Mouse (Mus musculus): Measurements from ENCODE around the gene Itk.
A peak's percentile ranks its signal among the peaks of the same experiment; 100 is the strongest.

The Itk gene

GRCm38 (mm10) chr11:46308271-46308974, 80.9 kb downstream of the Itk start:
- DNase-seq (ENCODE audit: low spot score), result no peak

- no peak for DNase-seq (ENCODE audit: low spot score)
Measured at GRCm38 (mm10) chr11:46307768-46308167, 81.5 kb downstream of the Itk start.

- DNase-seq (ENCODE audit: low spot score), result no peak
Measured at GRCm38 (mm10) chr11:46306776-46307175, 82.5 kb downstream of the Itk start.

DNA sequence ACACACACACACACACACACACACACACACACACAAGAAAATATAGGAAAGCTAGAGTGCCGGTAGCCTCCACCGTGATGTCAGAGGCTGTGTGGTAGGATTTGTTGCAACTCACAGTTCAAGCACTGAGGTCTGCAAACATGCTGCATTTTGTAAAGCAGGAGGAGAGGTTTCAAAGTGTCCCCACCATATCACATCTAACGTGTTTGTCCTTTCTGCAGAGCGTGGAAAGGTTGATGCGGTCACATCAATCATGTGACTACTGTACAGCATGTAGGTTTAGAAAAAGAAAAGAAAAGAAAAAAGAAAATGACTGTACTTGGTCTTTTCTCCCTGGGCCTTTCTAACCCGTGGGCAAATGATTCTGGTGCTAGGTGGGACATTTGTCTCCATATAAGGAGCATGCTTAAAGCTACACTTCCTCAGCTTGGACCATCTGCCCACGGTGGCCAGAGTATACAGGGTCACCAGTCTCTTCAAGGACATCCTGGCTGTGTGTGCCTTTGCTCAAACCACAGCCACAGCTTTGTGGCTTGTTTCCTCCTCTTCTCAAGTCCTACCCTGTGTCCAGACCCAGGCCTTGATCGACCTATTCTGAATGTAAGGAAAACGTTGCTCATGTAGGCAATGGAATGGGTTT, 83.3 kb downstream of the Itk start:
- DNase-seq (ENCODE audit: low spot score), result no peak

DNA sequence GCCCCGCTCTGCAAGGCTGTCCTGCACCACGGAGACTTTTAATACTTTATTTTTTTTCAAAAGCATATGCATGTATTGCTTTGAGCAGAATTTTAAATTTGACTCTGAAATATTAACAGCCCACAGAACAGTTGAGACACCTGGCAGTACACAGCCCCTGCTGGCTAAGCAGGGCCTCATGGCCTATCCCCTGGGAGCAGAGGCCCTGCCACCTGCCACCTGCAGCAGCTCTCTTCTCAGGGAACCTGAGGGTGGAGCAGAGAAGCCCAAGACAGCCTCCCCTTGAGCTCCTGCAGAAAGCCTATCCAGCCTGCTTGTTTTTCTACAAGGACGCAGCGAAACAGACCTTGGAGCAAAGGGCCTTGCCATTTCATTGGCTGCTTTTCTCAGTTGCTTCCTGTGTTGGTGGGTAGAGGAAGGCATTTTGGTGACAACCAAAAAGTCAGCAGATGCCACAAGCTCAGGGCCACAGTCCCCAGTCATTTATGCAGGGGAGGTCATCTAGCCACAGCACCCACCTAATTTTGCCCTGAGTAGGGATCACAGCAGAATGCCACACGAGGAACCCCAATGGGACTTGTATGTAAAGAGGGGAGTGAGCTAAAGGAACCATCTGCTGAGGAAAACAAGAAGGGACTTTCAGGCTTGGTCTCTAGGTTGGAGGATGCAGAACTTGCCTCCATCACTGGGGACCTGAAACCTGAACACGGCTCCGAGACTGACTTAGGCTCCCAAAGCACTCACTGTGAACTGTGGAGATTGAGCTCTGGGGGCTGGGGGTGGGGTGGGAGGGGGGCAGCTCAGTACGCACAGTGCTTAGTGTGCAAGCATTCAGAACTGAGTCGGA, 84.2 kb downstream of the Itk start:
- DNase-seq (ENCODE audit: low spot score), result no peak

- DNase-seq (ENCODE audit: low spot score), result no peak
Measured at GRCm38 (mm10) chr11:46304093-46304492, 85.2 kb downstream of the Itk start.

DNA sequence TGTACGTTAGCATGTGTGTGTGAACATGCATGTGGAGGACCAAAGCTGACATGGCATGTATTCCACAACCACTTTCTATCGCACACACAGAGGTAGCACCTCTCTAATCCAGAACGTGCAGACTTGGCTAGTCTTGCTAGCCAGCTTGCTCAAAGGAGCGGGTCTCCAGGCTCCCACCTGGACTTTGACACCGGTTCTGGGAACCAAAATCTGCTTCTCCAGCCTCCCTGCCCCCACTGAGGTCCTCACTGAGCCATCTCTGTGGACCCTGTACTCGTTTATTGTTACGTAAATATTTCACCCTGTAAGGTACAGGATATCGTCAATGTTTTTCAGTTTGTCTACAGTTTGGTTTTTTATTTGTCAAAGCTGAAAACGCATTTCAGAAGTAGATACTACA, 86.8 kb downstream of the Itk start:
- DNase-seq (ENCODE audit: low spot score), result no peak

DNA sequence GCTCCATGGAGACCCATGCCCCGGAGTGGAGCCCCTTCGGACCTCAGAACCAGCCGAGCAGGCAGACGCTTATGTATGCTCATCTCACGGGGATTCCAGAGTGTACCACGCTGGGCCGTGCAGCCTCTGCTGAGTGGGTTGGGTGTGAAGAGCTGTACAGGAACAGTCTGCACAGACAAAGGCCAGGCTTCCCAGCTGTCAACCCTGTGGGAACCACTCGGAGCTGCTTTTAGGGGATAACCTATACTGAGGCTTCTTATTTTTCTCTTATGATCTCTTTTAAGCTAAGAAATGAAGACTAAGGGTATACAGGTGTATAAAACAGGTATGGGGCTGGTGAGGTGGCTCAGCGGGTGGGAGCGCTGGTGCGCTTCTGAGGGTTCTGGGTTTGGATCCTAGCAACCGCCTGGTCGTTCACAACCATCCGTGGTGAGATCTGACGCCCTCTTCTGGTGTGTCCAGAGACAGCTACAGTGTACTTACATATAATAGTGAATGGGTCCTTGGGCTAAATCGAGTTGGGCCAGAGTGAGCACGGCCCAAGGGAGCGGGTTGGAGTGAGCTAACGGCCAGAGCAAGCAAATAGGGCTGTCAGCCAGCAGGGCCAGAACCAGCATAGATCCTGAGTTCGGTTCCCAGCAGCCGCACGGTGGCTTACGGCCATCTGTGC, 87.6 kb downstream of the Itk start:
- peak; percentile 67 for DNase-seq (ENCODE audit: low spot score)

DNA sequence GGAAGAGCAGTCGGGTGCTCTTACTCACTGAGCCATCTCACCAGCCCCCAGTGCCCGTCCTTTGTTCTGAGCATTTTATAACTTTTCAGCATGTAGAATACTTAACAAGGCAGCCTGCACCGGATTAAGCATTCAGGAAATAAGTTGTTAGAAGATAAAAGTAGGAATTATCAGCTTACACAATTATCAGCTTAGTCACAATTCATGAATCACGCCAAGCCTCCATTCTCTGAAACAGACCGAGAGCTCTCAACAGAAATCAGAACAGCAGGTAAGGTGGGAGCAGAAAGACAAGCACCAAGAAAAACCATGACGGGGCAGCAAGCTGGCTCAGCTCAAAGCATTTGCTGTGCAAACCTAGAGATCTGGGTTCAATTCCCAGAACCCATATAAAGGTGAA, 89.4 kb downstream of the Itk start:
- no peak for DNase-seq (ENCODE audit: low spot score)

GRCm38 (mm10) chr11:46298889-46299785, 90.2 kb downstream of the Itk start:
- DNase-seq (ENCODE audit: low spot score), result no peak

DNA sequence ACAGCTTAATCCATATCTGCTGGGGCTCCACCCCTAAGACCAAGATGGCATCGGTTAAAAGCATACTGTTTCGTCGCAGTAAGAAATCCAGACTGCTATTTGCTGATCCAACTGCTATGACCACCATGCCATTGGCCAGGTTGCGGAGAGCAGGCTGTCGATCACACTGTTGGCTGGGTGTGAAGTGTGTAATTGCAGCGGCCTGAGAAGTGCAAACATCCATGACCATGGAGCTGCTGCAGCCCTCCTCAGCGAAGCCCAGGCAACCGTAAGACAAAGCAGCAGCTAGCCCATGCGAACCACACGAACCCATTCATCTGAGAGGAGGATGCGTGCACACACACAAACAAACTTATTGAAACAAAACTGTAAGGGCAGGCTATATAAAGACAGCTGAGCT, 94.9 kb downstream of the Itk start:
- DNase-seq (ENCODE audit: low spot score), result no peak

- DNase-seq (ENCODE audit: low spot score), result no peak
Measured at GRCm38 (mm10) chr11:46293491-46293890, 95.8 kb downstream of the Itk start.

DNA sequence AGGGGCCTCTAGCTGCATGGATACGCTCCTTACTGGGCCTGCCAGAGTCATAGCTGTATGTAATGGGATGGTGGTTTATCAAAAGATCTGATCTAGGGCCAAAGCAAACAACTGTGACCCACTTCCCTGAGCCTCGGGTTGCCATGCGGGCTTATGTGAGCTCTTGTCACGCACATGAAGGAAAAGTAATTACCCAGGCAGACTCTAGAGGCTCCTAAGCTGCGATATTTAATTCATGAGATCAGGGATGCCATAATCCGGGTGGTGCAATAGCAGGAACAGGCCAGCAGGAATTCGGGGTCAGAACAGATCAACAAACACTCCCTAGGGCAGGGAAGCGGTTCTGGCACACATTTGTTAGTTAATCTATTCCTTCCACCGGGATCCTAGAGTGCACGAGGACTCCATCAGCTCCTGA, 98.3 kb downstream of the Itk start:
- no peak for DNase-seq (ENCODE audit: low spot score)

- no peak for DNase-seq (ENCODE audit: low spot score)
Measured at GRCm38 (mm10) chr11:46289561-46289960, 99.8 kb downstream of the Itk start.

- no peak for DNase-seq (ENCODE audit: low spot score)
Measured at GRCm38 (mm10) chr11:46289022-46289421, 100.3 kb downstream of the Itk start.

DNA sequence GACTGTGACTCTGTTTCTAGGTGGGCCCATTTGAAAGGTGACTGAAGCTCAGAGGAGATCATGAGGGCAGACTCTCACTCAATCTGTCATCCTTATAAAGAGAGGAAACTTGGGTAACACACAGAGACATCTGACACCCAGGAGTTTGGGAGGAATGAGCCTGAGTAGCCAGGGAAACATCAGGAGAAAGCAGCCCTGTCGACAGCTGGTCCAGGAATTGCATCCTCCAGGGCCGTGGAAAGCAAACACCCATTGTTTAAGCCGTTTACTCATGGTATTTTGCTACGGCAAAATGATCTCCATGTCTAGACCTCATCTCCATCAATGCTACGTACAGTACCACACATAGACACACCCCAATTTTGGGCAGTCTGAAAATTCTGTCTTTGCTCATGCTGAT, 101.2 kb downstream of the Itk start:
- DNase-seq (ENCODE audit: low spot score), result no peak

DNA sequence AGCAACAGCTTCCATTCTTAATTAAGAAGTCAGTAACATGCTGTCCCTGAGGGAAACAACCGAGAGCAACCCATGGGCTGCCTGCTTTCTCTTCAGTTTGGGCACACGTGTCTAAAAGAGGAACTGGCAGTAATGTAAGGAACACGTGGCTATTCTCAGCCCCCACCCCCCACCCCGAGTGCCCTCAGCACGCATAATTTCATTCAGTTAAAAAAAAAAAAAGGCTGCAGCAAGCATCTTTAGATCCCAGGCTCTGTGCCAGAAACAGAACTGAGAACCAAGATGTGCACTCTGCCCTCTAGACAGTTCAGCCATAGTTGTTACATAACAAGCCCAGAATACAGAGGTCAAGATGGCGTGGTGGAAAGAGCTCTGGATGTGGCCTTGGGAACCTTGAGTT, 102.5 kb downstream of the Itk start:
- DNase-seq (ENCODE audit: low spot score), result no peak

- DNase-seq (ENCODE audit: low spot score), result no peak
Measured at GRCm38 (mm10) chr11:46283800-46284199, 105.5 kb downstream of the Itk start.

DNA sequence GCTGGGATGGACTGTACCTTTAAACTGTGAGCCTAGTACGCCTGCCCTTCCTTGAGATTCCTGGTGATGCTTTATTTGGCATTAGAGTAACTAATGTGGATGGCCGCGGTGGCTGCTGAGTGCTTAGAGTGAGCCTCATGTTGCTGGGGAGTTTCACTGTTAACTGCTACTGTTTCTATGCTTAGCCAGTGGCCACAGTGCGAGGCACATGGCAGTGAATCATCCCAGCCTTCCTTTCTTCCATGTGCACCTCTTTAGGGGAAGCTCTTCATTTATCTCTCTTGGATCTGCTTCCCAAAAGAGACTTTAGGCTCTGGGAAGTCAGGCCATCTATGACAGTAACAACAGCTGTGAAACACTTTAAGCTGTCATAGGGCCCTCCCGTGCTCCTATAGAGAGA, 106.7 kb downstream of the Itk start:
- DNase-seq (ENCODE audit: low spot score), result no peak

- DNase-seq (ENCODE audit: low spot score), result no peak
Measured at GRCm38 (mm10) chr11:46278709-46279108, 110.6 kb downstream of the Itk start.

- no peak for DNase-seq (ENCODE audit: low spot score)
Measured at GRCm38 (mm10) chr11:46278140-46278539, 111.2 kb downstream of the Itk start.

All from layer of hippocampus, adult 11-12 months (tissue).